Mouse (Mus musculus) cerebellum, postnatal 36 days (tissue): ENCODE data around the gene Gpatch11.

ENCODE experiments used
- DNase-seq, 2 experiments: peaks; one replicate each; pipeline ENCODE4 v3.0.0; 2021 to 2022; ENCODE audit warnings: mixed read lengths in 2 of 2

Gene Gpatch11

GRCm38 (mm10) chr17:78895394-78895793 is 60.0 kb downstream of the Gpatch11 start:
- DNase-seq: no peak
